Mouse (Mus musculus) olfactory bulb, adult 2 months (tissue): Measurements from ENCODE around the gene Wdr20rt.

Source experiments
- CTCF ChIP-seq: fragments of 200-500 bp; IDR thresholded peaks from 2 replicates; pipeline ENCODE4 v1.5.1; 2012; ENCODE audit warnings: low read depth, mild to moderate bottlenecking, low read length, moderate library complexity; ENCODE audit not compliant: insufficient read depth
- POLR2A ChIP-seq: fragments of 200-500 bp; IDR thresholded peaks from 2 replicates; pipeline ENCODE4 v1.6.1; 2012; ENCODE audit warnings: mild to moderate bottlenecking, low read depth, low read length, moderate library complexity; ENCODE audit not compliant: insufficient read depth

- TF ChIP-seq POLR2A (no peak), CTCF (no peak)
These were observed 31.6 kb downstream of the Wdr20rt start for GRCm38 (mm10) chr12:65256887-65257286.
